Mouse (Mus musculus): ENCODE results near the gene Tecr. TPM values are rescaled to one million over a fixed set of nuclear protein-coding genes. Genes with fewer than 3 reads are reported as not detected.
"Not testable (repeated sequence)": the region's sequence is repeated elsewhere in the genome, so short reads cannot be mapped to it uniquely, and the experiment has no call there.

Gene Tecr
- polyA plus RNA-seq, 1 experiment from 2014 or later = 653 TPM

- no peak for ATAC-seq (ENCODE audit: low FRiP score)
- H3K36me3 ChIP-seq = peaks cover 40% of the 10 kb centered on the region
Measured at GRCm38 (mm10) chr8:83611921-83612320, 4.2 kb upstream of the Tecr start.

GRCm38 (mm10) chr8:83609547-83610180 is 1.9 kb upstream of the Tecr start:
- Histone ChIP-seq H3K27ac (no peak overlapping the region), H3K27me3 (no peaks in the 10 kb centered on the region), H3K9me3 (replicated peaks) (no peaks in the 10 kb centered on the region), H3K4me2 (replicated peaks) (peak overlapping the region; percentile 79), H3K9ac (peak overlapping the region; percentile 89), H3K36me3 (peaks cover 40% of the 10 kb centered on the region), H3K4me3 (peak overlapping the region; percentile 72), H3K4me1 (peaks cover 19% of the 10 kb centered on the region)
- WGBS = 98% methylated on average over 10 of the region's 10 CpGs
- ATAC-seq (ENCODE audit: low FRiP score) = no peak

More at GRCm38 (mm10) chr8:83611921-83612320, 4.2 kb upstream of the Tecr start:
- Histone ChIP-seq H3K27ac (no peak overlapping the region), H3K9ac (no peak overlapping the region), H3K9me3 (replicated peaks) (no peaks in the 10 kb centered on the region), H3K4me3 (no peak overlapping the region), H3K27me3 (no peaks in the 10 kb centered on the region), H3K4me1 (peaks cover 18% of the 10 kb centered on the region), H3K4me2 (replicated peaks) (no peak overlapping the region)
- WGBS = 92% methylated on average over 4 of the region's 4 CpGs

GRCm38 (mm10) chr8:83609086-83609485 is 1.3 kb upstream of the Tecr start:
- no peak for ATAC-seq (ENCODE audit: low FRiP score)
- H3K4me1 ChIP-seq = peaks cover 19% of the 10 kb centered on the region
- peak overlapping the region; percentile 72 for H3K4me3 ChIP-seq
- H3K9ac ChIP-seq = peak overlapping the region; percentile 89
- 40% methylated on average over 9 of the region's 9 CpGs for WGBS
- H3K9me3 ChIP-seq (replicated peaks) = no peaks in the 10 kb centered on the region
- peak overlapping the region; percentile 96 for H3K27ac ChIP-seq
- peak overlapping the region; percentile 79 for H3K4me2 ChIP-seq (replicated peaks)
- peaks cover 40% of the 10 kb centered on the region for H3K36me3 ChIP-seq
- no peaks in the 10 kb centered on the region for H3K27me3 ChIP-seq

- under 1% methylated on average over 51 of the region's 51 CpGs for WGBS
- Histone ChIP-seq H3K4me1 (peaks cover 19% of the 10 kb centered on the region), H3K4me2 (replicated peaks) (peak overlapping the region; percentile 79), H3K4me3 (peak overlapping the region; percentile 72), H3K9ac (peak overlapping the region; percentile 89), H3K27ac (peak overlapping the region; percentile 96), H3K36me3 (peaks cover 35% of the 10 kb centered on the region), H3K9me3 (replicated peaks) (no peaks in the 10 kb centered on the region), H3K27me3 (no peaks in the 10 kb centered on the region)
- peak; percentile 77 for ATAC-seq (ENCODE audit: low FRiP score)
Measured at GRCm38 (mm10) chr8:83608398-83608829, 643 bp upstream of the Tecr start.

GRCm38 (mm10) chr8:83602650-83603029 is 5.1 kb downstream of the Tecr start:
- Histone ChIP-seq H3K36me3 (no peaks in the 10 kb centered on the region), H3K27ac (no peak overlapping the region), H3K9ac (no peak overlapping the region), H3K9me3 (replicated peaks) (no peaks in the 10 kb centered on the region), H3K4me3 (no peak overlapping the region), H3K4me2 (replicated peaks) (no peak overlapping the region), H3K4me1 (peaks cover 7% of the 10 kb centered on the region), H3K27me3 (no peaks in the 10 kb centered on the region)
- 77% methylated on average over 2 of the region's 2 CpGs for WGBS
- no peak for ATAC-seq (ENCODE audit: low FRiP score)

GRCm38 (mm10) chr8:83599814-83600213 is 8.0 kb downstream of the Tecr start:
- Histone ChIP-seq H3K4me1 (no peaks in the 10 kb centered on the region), H3K9me3 (replicated peaks) (no peaks in the 10 kb centered on the region), H3K27me3 (no peaks in the 10 kb centered on the region), H3K4me2 (replicated peaks) (no peak overlapping the region), H3K9ac (no peak overlapping the region), H3K36me3 (no peaks in the 10 kb centered on the region), H3K4me3 (no peak overlapping the region), H3K27ac (no peak overlapping the region)
- ATAC-seq (ENCODE audit: low FRiP score) = no peak

- no peaks in the 10 kb centered on the region for H3K36me3 ChIP-seq
- 4% methylated on average over 1 of the region's 1 CpGs for whole genome bisulfite sequencing
- no peak overlapping the region for H3K27ac ChIP-seq
- no peak overlapping the region for H3K4me3 ChIP-seq
- ATAC-seq (ENCODE audit: low FRiP score) = no peak
- no peaks in the 10 kb centered on the region for H3K27me3 ChIP-seq
- peaks cover 3% of the 10 kb centered on the region for H3K4me1 ChIP-seq
- no peak overlapping the region for H3K9ac ChIP-seq
- H3K9me3 ChIP-seq (replicated peaks) = no peaks in the 10 kb centered on the region
- H3K4me2 ChIP-seq (replicated peaks) = no peak overlapping the region
Measured at GRCm38 (mm10) chr8:83598146-83598545, 9.6 kb downstream of the Tecr start.

- ATAC-seq (ENCODE audit: low FRiP score) = no peak
- Histone ChIP-seq H3K4me1 (peaks cover 20% of the 10 kb centered on the region), H3K9ac (no peak overlapping the region), H3K27ac (no peak overlapping the region), H3K27me3 (no peaks in the 10 kb centered on the region), H3K4me3 (no peak overlapping the region), H3K9me3 (replicated peaks) (no peaks in the 10 kb centered on the region), H3K36me3 (no peaks in the 10 kb centered on the region), H3K4me2 (replicated peaks) (no peak overlapping the region)
- WGBS = 25% methylated on average over 3 of the region's 3 CpGs
Measured at GRCm38 (mm10) chr8:83596369-83596768, 11.4 kb downstream of the Tecr start.

GRCm38 (mm10) chr8:83595050-83595345 is 12.8 kb downstream of the Tecr start:
- Histone ChIP-seq H3K4me2 (replicated peaks) (peak overlapping the region; percentile 84), H3K4me3 (peak overlapping the region; percentile 80), H3K27ac (peak overlapping the region; percentile 95), H3K4me1 (peaks cover 32% of the 10 kb centered on the region), H3K9ac (peak overlapping the region; percentile 88)
- not testable (repeated sequence) for H3K9me3 ChIP-seq (replicated peaks); H3K27me3 ChIP-seq; H3K36me3 ChIP-seq; ATAC-seq (ENCODE audit: low FRiP score)
- WGBS = 66% methylated on average over 3 of the region's 3 CpGs

- H3K9ac ChIP-seq = peak overlapping the region; percentile 88
- H3K27ac ChIP-seq = peak overlapping the region; percentile 95
- no peaks in the 10 kb centered on the region for H3K9me3 ChIP-seq (replicated peaks)
- no peaks in the 10 kb centered on the region for H3K27me3 ChIP-seq
- H3K36me3 ChIP-seq = 0 out of 2 replicates have a peak, but pooled peaks cover 6% of the 10 kb centered on the region
- WGBS = under 1% methylated on average over 43 of the region's 43 CpGs
- H3K4me3 ChIP-seq = peak overlapping the region; percentile 80
- peaks cover 33% of the 10 kb centered on the region for H3K4me1 ChIP-seq
- peak; percentile 98 for ATAC-seq (ENCODE audit: low FRiP score)
- H3K4me2 ChIP-seq (replicated peaks) = peak overlapping the region; percentile 84
Measured at GRCm38 (mm10) chr8:83594167-83595049, 13.4 kb downstream of the Tecr start.

- H3K4me1 ChIP-seq = peaks cover 41% of the 10 kb centered on the region
- H3K27ac ChIP-seq = peak overlapping the region; percentile 95
- no peak for ATAC-seq (ENCODE audit: low FRiP score)
- peak overlapping the region; percentile 84 for H3K4me2 ChIP-seq (replicated peaks)
- WGBS = 4% methylated on average over 22 of the region's 22 CpGs
- no peaks in the 10 kb centered on the region for H3K9me3 ChIP-seq (replicated peaks)
- H3K36me3 ChIP-seq = 0 out of 2 replicates have a peak, but pooled peaks cover 11% of the 10 kb centered on the region
- no peaks in the 10 kb centered on the region for H3K27me3 ChIP-seq
- peak overlapping the region; percentile 80 for H3K4me3 ChIP-seq
- peak overlapping the region; percentile 88 for H3K9ac ChIP-seq
Measured at GRCm38 (mm10) chr8:83593325-83594166, 14.2 kb downstream of the Tecr start.

- Histone ChIP-seq H3K4me1 (peaks cover 46% of the 10 kb centered on the region), H3K4me2 (replicated peaks) (peak overlapping the region; percentile 84), H3K4me3 (peak overlapping the region; percentile 80), H3K9me3 (replicated peaks) (no peaks in the 10 kb centered on the region), H3K27me3 (no peaks in the 10 kb centered on the region), H3K36me3 (0 out of 2 replicates have a peak, but pooled peaks cover 11% of the 10 kb centered on the region), H3K9ac (peak overlapping the region; percentile 88), H3K27ac (0 out of 2 replicates have a peak overlapping the region, but pooled peaks have one; percentile 23)
- ATAC-seq (ENCODE audit: low FRiP score) = no peak
- WGBS = 67% methylated on average over 3 of the region's 3 CpGs
Measured at GRCm38 (mm10) chr8:83592682-83593081, 15.1 kb downstream of the Tecr start.

All from hindbrain, embryonic 12.5 days (tissue).